Mouse (Mus musculus): ENCODE data around the gene Ptpn11.

The Ptpn11 gene

GRCm38 (mm10) chr5:121184375-121184774 is 6.8 kb downstream of the Ptpn11 start:
- DNase-seq (ENCODE audit: low read depth, low spot score): no peak

GRCm38 (mm10) chr5:121183269-121183668 is 7.9 kb downstream of the Ptpn11 start:
- DNase-seq (ENCODE audit: low read depth, low spot score): no peak

- no peak for DNase-seq (ENCODE audit: low read depth, low spot score)
Measured at GRCm38 (mm10) chr5:121179077-121179857, 11.9 kb downstream of the Ptpn11 start.

- DNase-seq (ENCODE audit: low read depth, low spot score): no peak
Measured at GRCm38 (mm10) chr5:121172835-121173234, 18.4 kb downstream of the Ptpn11 start.

- DNase-seq (ENCODE audit: low read depth, low spot score): no peak
Measured at GRCm38 (mm10) chr5:121169588-121169987, 21.6 kb downstream of the Ptpn11 start.

GRCm38 (mm10) chr5:121166884-121167283 is 24.3 kb downstream of the Ptpn11 start:
- no peak for DNase-seq (ENCODE audit: low read depth, low spot score)

GRCm38 (mm10) chr5:121162923-121163322 is 28.3 kb downstream of the Ptpn11 start:
- DNase-seq (ENCODE audit: low read depth, low spot score): no peak

GRCm38 (mm10) chr5:121162285-121162684 is 28.9 kb downstream of the Ptpn11 start:
- DNase-seq (ENCODE audit: low read depth, low spot score): no peak

- DNase-seq (ENCODE audit: low read depth, low spot score): no peak
Measured at GRCm38 (mm10) chr5:121158966-121159365, 32.2 kb downstream of the Ptpn11 start.

GRCm38 (mm10) chr5:121157489-121157888 is 33.7 kb downstream of the Ptpn11 start:
- no peak for DNase-seq (ENCODE audit: low read depth, low spot score)

- no peak for DNase-seq (ENCODE audit: low read depth, low spot score)
Measured at GRCm38 (mm10) chr5:121157017-121157416, 34.2 kb downstream of the Ptpn11 start.

GRCm38 (mm10) chr5:121156121-121156520 is 35.1 kb downstream of the Ptpn11 start:
- DNase-seq (ENCODE audit: low read depth, low spot score): no peak

GRCm38 (mm10) chr5:121150684-121151083 is 40.5 kb downstream of the Ptpn11 start:
- no peak for DNase-seq (ENCODE audit: low read depth, low spot score)

- DNase-seq (ENCODE audit: low read depth, low spot score): peak; percentile 13
Measured at GRCm38 (mm10) chr5:121149246-121149645, 42.0 kb downstream of the Ptpn11 start.

- DNase-seq (ENCODE audit: low read depth, low spot score): no peak
Measured at GRCm38 (mm10) chr5:121146275-121146674, 44.9 kb downstream of the Ptpn11 start.

GRCm38 (mm10) chr5:121145609-121146008 is 45.6 kb downstream of the Ptpn11 start:
- DNase-seq (ENCODE audit: low read depth, low spot score): no peak

- DNase-seq (ENCODE audit: low read depth, low spot score): no peak
Measured at GRCm38 (mm10) chr5:121144441-121145238, 46.6 kb downstream of the Ptpn11 start.

GRCm38 (mm10) chr5:121142431-121143119 is 48.6 kb downstream of the Ptpn11 start:
- no peak for DNase-seq (ENCODE audit: low read depth, low spot score)

- DNase-seq (ENCODE audit: low read depth, low spot score): no peak
Measured at GRCm38 (mm10) chr5:121140276-121140675, 50.9 kb downstream of the Ptpn11 start.

- DNase-seq (ENCODE audit: low read depth, low spot score): no peak
Measured at GRCm38 (mm10) chr5:121137125-121137524, 54.1 kb downstream of the Ptpn11 start.

GRCm38 (mm10) chr5:121131801-121132200 is 59.4 kb downstream of the Ptpn11 start:
- DNase-seq (ENCODE audit: low read depth, low spot score): no peak

GRCm38 (mm10) chr5:121129254-121129653 is 61.9 kb downstream of the Ptpn11 start:
- DNase-seq (ENCODE audit: low read depth, low spot score): no peak

Data from forelimb bud, embryonic 11.5 days (tissue).